Mouse (Mus musculus) MEL-GATA-1-ER (cell line): ENCODE measurements around the gene Gtf2ird1.
A peak's percentile ranks its signal among the peaks of the same experiment; 100 is the strongest.

ENCODE experiments used
- DNase-seq: peaks from one replicate; pipeline ENCODE4 v3.0.0-alpha.2; 2012; ENCODE audit warnings: low read depth; ENCODE audit errors: extremely low read depth

Gtf2ird1 gene

DNA sequence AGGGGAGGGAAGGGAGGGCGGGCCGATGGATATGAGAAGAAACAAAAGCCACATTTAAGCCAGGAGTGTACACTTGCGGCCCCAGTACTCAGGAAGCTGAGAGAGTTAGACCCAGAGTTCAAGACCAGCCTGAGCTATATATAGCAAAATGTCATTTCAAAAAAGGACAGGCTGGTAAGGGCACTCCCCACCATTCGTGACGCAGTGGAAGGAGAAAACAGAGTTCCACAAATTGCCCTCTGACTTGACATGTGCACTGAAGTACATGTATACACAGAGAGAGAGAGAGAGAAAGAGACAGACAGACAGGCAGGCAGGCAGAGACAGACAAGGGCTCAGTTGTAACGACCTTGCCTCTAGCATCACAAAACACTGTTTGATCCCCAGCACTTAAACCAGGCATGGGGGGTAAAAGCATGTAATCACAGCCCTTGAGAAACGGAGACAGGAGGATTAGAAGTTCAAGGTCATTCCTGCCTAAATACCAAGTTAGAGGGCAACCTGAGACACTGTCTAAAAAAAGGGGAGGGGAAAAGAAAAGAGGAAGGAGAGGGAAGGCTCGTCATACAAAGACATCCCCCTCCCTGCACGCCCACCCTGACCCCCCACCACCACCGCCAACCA, 11.2 kb downstream of the Gtf2ird1 start:
- DNase-seq: no peak

DNA sequence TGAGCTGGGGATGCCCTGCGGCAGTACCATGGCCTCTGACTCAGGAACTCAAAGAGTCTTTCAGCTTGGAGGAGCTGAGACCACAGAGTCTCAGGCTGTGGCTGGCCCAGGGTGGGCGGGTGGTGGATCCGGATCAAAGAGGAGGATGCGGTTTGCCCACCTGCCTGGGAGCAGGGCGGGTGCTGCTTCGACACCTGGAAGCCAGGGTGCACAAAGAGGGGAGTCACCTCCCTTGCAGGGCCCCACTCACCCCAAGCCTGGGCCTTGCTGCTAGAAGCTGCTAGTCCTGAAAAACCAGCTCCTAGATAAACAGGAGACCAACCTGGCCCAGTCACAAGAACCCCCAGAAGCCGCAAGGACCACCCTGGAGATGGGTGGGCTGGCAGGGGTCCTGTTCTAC, 12.0 kb downstream of the Gtf2ird1 start:
- no peak for DNase-seq

- DNase-seq: no peak
Observed at GRCm38 (mm10) chr5:134442066-134442465, 14.4 kb downstream of the Gtf2ird1 start.

DNA sequence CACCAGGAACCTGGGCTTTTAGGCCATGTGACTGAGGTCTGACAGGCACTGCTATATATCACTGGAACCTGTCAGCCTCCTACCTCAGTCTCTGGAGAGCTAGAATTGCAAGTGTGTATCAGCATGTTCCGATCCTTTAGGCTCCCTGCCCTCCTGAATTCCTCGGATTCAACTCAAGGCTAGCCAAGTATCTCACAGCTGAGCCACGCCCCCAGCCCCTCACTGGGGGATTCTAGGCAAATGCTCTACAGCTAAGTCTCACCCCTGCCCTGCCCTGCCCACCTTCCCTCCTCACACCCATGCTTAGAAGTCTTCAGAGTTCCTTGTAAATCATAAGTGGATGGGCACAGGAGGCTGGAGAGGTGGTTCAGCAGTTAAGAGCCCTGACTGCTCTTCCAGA, 15.4 kb downstream of the Gtf2ird1 start:
- DNase-seq: no peak

GRCm38 (mm10) chr5:134440098-134440497, 16.4 kb downstream of the Gtf2ird1 start:
- no peak for DNase-seq

- DNase-seq: no peak
Observed at GRCm38 (mm10) chr5:134439481-134439880, 17.0 kb downstream of the Gtf2ird1 start.

- no peak for DNase-seq
Observed at GRCm38 (mm10) chr5:134438676-134439425, 17.7 kb downstream of the Gtf2ird1 start.

DNA sequence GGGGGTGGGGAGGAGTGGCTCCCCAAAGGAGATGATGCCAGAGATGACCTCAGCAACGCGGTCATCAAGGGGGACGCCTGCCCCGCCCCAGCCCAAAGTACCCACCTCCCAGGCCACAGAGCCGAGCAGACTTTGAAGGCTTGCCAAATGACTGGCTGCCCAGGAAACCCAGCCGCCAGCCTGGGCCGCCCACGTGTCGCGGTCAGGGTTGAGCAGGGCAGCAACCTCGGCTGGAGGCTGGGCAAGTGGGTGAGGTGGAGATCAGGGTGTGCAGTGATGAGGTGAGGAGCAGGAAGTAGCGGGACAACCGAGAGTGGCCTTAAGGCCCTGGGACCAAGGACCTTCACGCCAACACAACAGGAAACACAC, 19.1 kb downstream of the Gtf2ird1 start:
- no peak for DNase-seq

DNA sequence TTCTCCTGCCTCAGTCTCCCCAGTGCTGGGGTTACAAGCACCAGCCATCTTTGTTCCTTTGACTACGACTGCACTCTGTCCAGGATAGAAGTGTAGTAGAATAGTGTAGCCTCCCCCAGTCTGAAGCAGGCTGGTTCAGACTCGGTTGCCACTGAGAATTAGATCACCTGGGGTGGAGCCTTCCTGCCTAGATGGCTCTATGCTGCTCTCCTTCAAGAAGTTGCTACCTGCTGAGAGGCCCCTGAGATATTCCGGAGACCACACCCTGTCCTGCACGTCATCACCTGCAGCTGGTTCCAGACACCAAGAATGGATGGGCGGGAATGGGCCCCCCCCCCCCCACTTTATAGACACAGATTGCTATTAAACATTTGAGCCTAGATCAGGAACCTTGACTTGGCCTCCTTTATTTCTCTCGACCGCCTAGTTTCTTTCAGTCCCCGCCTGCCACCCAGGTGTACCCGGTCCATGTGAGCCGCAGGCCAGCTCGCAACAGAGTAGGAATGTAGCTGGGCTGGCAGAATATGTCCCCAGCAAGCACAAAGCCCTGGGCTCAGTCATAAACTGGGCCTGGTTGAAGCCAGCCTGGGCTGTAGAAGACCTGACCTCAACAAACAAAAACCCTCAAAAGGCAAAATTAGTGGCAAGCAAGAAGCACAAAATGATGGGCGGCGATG, 19.6 kb downstream of the Gtf2ird1 start:
- DNase-seq: no peak

GRCm38 (mm10) chr5:134435836-134436331, 20.6 kb downstream of the Gtf2ird1 start:
- no peak for DNase-seq

- no peak for DNase-seq
Observed at GRCm38 (mm10) chr5:134433137-134433536, 23.4 kb downstream of the Gtf2ird1 start.

DNA sequence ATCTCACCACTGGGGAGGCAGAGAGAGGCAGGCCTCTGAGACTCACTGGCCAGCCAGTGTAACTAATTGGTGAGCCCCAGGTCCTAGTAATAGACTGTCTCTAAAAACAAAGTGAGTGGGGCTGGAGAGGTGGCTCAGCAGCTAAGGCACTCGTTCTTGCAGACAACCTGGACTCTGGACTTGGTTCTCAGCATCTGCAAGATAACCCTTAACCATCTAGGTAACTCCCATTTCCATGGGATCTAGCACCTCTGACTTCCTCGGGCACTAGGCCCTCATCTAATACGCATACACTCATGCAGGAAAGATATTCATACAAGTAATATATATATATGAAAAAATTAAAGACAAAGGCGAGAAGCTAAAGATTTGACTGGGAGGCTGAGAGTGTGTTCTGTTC, 26.4 kb downstream of the Gtf2ird1 start:
- no peak for DNase-seq

GRCm38 (mm10) chr5:134427664-134428063, 28.9 kb downstream of the Gtf2ird1 start:
- no peak for DNase-seq

DNA sequence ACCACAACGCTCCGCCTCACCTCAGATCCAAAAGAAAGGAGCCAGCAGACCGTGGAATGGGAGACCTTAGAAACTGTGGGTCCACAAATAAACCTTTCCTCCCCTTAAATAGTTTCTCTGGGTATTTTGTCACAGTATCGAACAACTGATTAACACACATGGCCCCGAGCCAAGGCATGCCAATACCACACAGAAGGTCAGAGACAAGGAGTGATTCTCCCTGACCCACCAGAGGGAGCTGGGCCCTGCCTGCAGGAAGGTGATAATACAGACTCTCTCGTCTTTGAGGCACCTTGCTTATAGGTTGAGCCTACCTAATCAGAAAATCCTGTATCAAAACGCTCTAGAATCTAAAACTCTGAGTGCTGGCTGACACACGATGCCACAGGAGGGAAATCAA, 30.9 kb downstream of the Gtf2ird1 start:
- no peak for DNase-seq

GRCm38 (mm10) chr5:134423930-134424329, 32.6 kb downstream of the Gtf2ird1 start:
- DNase-seq: no peak

GRCm38 (mm10) chr5:134423372-134423771, 33.1 kb downstream of the Gtf2ird1 start:
- no peak for DNase-seq

DNA sequence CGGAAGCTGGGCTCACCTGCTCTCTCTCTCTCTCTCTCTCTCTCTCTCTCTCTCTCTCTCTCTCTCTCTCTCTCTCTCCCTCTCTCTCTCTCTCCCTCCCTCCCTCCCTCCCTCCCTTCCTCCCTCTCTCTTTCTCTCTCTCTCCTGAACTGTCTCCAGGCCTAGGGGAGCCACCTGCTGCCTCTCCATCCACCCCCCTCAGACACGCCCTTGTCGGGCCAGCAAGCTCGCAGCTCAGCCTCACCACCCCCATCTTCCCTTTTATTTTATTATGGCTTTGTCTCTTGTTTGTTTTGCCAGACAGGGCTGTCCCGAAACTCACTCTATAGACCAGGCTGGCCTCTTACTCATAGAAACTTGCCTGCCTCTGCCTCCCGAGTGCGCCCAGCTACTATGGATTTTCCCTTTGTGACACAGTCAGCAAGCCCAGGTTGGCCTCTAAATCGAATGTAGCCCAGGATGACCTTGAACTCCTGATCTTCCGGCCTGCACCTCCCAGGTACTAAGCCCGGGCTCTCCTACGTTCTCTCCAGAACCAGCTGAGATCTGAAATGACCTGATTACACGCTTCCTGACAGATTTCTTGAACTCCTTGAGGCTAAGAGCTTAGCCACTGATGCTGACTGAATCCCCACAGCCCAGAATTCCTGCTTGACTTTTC, 34.1 kb downstream of the Gtf2ird1 start:
- no peak for DNase-seq

DNA sequence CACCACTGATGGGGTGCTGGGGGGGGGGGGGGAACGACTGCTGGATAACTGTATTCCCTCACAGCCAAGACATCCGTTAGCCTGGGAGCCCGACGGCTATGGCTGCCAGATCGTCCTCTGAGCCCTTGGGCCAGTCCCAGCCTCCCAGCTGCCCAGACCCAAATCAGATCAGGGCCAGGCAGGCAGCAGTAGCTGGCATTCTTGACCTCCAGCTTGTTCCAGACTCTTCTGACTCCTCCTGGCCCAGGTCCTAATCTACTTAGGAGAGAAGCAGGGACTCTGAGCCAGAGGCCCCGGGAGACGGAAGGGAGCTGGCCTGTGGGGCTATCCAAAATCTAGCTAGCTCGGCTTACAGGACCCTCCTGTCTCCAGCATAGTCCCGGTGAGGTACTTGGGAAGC, 35.5 kb downstream of the Gtf2ird1 start:
- DNase-seq: no peak

DNA sequence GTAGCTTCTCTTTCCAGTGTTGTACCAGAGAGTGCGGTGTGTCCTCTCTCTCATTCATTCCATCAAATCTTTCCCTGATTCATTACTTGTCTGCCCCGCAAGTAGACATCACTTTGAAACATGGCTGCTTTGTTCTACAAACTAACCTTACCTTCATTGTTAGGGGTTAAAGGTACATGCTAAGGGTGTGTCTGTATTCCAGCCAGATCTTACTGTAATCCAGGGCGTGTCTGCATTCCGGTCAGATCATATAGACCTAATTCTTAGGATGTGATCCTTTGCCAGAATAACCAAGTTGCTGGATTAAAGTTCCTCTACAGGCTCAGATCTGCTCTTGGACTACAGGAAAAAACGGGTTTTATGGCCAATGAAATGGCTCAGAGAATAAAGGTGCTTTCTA, 36.8 kb downstream of the Gtf2ird1 start:
- DNase-seq: no peak

- DNase-seq: peak; percentile 25
Observed at GRCm38 (mm10) chr5:134418315-134419074, 38.0 kb downstream of the Gtf2ird1 start.

- no peak for DNase-seq
Observed at GRCm38 (mm10) chr5:134412341-134412740, 44.2 kb downstream of the Gtf2ird1 start.
